Mouse (Mus musculus) intestine, embryonic 15.5 days (tissue): ENCODE measurements around the gene Fstl1. TPM values are rescaled to one million over a fixed set of nuclear protein-coding genes. Genes with fewer than 3 reads are reported as not detected.

ENCODE experiments used
- ATAC-seq: fragments of 200-750 bp; cut with Nextera tagmentation; 2 replicates; pipeline ENCODE4 v1.8.0; 2017; ENCODE audit warnings: moderate TSS enrichment, moderate library complexity
- H3K27ac ChIP-seq: fragments of 300-500 bp; sonication (generic); 2 replicates; pipeline ENCODE4 v1.5.1; 2015; ENCODE audit warnings: mild to moderate bottlenecking, inconsistent platforms
- H3K27me3 ChIP-seq: fragments of 300-500 bp; sonication (generic); replicated peaks from 2 replicates; pipeline ENCODE4 v1.6.1; 2015; ENCODE audit warnings: inconsistent platforms
- H3K36me3 ChIP-seq: fragments of 300-500 bp; sonication (generic); 2 replicates; pipeline ENCODE4 v1.6.1; 2015; ENCODE audit warnings: inconsistent platforms
- H3K4me1 ChIP-seq: fragments of 300-500 bp; sonication (generic); replicated peaks from 2 replicates; pipeline ENCODE4 v1.6.1; 2015; ENCODE audit warnings: inconsistent platforms
- H3K4me2 ChIP-seq: fragments of 300-500 bp; sonication (generic); replicated peaks from 2 replicates; pipeline ENCODE4 v1.6.1; 2015; ENCODE audit warnings: mild to moderate bottlenecking, inconsistent platforms
- H3K4me3 ChIP-seq: fragments of 300-500 bp; sonication (generic); replicated peaks from 2 replicates; pipeline ENCODE4 v1.5.1; 2015; ENCODE audit warnings: inconsistent platforms
- H3K9ac ChIP-seq: fragments of 300-500 bp; sonication (generic); 2 replicates; pipeline ENCODE4 v1.6.1; 2015; ENCODE audit warnings: inconsistent platforms
- H3K9me3 ChIP-seq: fragments of 300-500 bp; sonication (generic); 2 replicates; pipeline ENCODE4 v1.6.1; 2016; ENCODE audit warnings: inconsistent platforms
- WGBS: fragments of 180-500 bp; shearing (Covaris S2); methylation state at CpG from one replicate; pipeline ENCODE4 v1.1.7; 2015; 5-methylcytosine and 5-hydroxymethylcytosine counted together
- polyA plus RNA-seq: library from polyadenylated mRNA; unstranded; fragments of >200 nt; fragmentation: Nextera tagmentation; extraction: Ambion mirVana; gene quantifications from 2 replicates; pipeline ENCODE4 v1.2.1, GENCODE M21; 2015

Gene Fstl1
- 232 and 269 TPM in 2 replicates for polyA plus RNA-seq

- under 1% methylated on average over 51 of the region's 52 CpGs for WGBS
Observed at GRCm38 (mm10) chr16:37776860-37777651, at the start of gene Fstl1. Gene Fstl1 (plus strand): TSS chr16:37776873.

DNA sequence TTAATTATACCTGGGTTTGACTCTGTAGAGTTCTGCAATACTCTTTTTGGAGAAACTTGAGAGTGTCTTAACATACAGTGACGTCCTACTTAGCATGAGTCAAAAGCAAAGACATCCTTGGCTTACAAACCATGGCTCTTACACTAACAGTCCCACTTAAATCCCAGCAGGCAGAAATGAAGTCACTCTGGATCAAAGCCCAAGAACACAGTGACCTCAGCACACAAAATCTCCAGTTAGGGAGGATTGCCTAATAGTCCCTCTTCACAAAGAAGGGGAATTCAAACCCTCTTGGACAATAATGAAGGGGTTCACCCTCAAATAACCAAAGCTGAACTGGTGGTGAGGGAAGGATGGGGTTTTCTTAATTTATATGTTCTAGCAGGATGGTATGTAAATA lies 48.0 kb upstream of the Fstl1 start:
- no peak overlapping the region for H3K27ac ChIP-seq
- no peak overlapping the region for H3K4me2 ChIP-seq
- no peaks in the 10 kb centered on the region for H3K36me3 ChIP-seq
- H3K9me3 ChIP-seq: no peaks in the 10 kb centered on the region
- ATAC-seq: no peak
- no peak overlapping the region for H3K9ac ChIP-seq
- H3K4me3 ChIP-seq: no peak overlapping the region
- 60% methylated on average over 1 of the region's 1 CpGs for WGBS
- H3K27me3 ChIP-seq: no peaks in the 10 kb centered on the region
- no peaks in the 10 kb centered on the region for H3K4me1 ChIP-seq

More at GRCm38 (mm10) chr16:37776860-37777651, at the start of gene Fstl1:
- peak within 1 kb of the TSS; percentile 83 for H3K27ac ChIP-seq
- H3K9me3 ChIP-seq: no peaks in the 10 kb centered on the region
- peak; percentile 88 for ATAC-seq
- H3K4me3 ChIP-seq: peak within 1 kb of the TSS; percentile 68
- peak within 1 kb of the TSS; percentile 74 for H3K4me2 ChIP-seq
- peak within 1 kb of the TSS; percentile 77 for H3K9ac ChIP-seq
- 0 out of 2 replicates have a peak, but pooled peaks cover 2% of the 10 kb centered on the region for H3K27me3 ChIP-seq
- H3K4me1 ChIP-seq: 0 out of 2 replicates have a peak, but pooled peaks cover 11% of the 10 kb centered on the region
- H3K36me3 ChIP-seq: no peaks in the 10 kb centered on the region

GRCm38 (mm10) chr16:37729381-37730150 lies 47.1 kb upstream of the Fstl1 start:
- Histone ChIP-seq H3K36me3 (no peaks in the 10 kb centered on the region), H3K4me3 (no peak overlapping the region), H3K4me2 (no peak overlapping the region), H3K9me3 (no peaks in the 10 kb centered on the region), H3K9ac (no peak overlapping the region), H3K4me1 (no peaks in the 10 kb centered on the region), H3K27ac (no peak overlapping the region), H3K27me3 (no peaks in the 10 kb centered on the region)
- ATAC-seq: no peak
- WGBS: 55% methylated on average over 9 of the region's 9 CpGs

DNA sequence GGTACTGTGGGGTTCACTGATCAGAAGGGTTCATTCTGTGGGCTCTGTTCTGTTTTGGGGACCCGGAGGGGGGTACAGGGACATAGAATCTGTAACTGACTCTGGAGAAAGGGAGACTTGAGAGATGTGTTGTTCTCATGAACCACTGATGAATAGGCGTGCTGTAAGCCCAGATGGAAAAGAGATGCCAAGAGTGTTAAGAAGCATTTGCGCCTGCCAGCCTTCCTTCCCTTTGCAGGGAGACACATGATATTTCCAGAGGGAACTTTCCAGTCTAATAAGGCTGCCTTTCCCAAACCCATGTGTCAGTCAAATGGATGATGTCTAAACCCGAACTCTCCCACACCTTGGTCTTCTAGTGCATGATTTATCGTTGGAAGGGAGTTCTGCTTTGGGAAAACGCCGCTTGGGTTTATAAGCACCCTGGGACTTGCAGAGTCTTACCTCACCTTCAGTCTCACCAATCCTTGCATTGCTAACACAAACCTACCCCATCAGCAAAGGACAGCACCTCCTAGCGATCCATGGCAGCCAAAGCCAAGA lies 46.3 kb upstream of the Fstl1 start:
- H3K4me2 ChIP-seq: no peak overlapping the region
- H3K9me3 ChIP-seq: no peaks in the 10 kb centered on the region
- H3K27ac ChIP-seq: no peak overlapping the region
- H3K27me3 ChIP-seq: no peaks in the 10 kb centered on the region
- no peaks in the 10 kb centered on the region for H3K4me1 ChIP-seq
- 87% methylated on average over 8 of the region's 8 CpGs for WGBS
- no peak overlapping the region for H3K4me3 ChIP-seq
- no peaks in the 10 kb centered on the region for H3K36me3 ChIP-seq
- no peak for ATAC-seq
- H3K9ac ChIP-seq: no peak overlapping the region

DNA sequence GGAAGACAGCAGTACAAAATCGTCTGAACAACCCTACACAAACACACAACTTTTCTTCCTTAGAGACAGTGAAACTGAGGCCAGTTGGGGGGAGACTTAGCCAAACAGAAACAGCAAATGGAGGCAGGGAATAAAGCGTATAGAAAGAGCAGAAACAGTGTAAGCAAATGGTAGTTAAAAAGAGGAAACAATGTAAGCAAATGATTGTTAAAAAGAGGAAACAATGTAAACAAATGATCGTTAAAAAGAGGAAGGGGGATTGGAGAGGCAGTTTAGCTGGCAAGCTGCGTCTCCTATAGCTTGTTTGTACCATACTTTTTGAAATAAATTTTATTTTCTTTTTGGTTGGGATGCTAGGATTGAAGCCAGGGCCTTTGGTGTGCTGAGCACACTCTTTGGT lies 45.2 kb upstream of the Fstl1 start:
- Histone ChIP-seq H3K36me3 (no peaks in the 10 kb centered on the region), H3K4me1 (no peaks in the 10 kb centered on the region), H3K27ac (no peak overlapping the region), H3K4me2 (no peak overlapping the region), H3K27me3 (no peaks in the 10 kb centered on the region), H3K4me3 (no peak overlapping the region), H3K9ac (no peak overlapping the region), H3K9me3 (no peaks in the 10 kb centered on the region)
- 41% methylated on average over 4 of the region's 4 CpGs for WGBS
- ATAC-seq: no peak

GRCm38 (mm10) chr16:37732023-37732761 lies 44.5 kb upstream of the Fstl1 start:
- H3K9me3 ChIP-seq: no peaks in the 10 kb centered on the region
- 57% methylated on average over 7 of the region's 7 CpGs for WGBS
- H3K27ac ChIP-seq: 0 out of 2 replicates have a peak overlapping the region, but pooled peaks have one; percentile 51
- H3K9ac ChIP-seq: no peak overlapping the region
- H3K4me2 ChIP-seq: no peak overlapping the region
- no peaks in the 10 kb centered on the region for H3K36me3 ChIP-seq
- peak; percentile 65; the same call in 1 of the 2 replicates for ATAC-seq
- no peak overlapping the region for H3K4me3 ChIP-seq
- no peaks in the 10 kb centered on the region for H3K27me3 ChIP-seq
- no peaks in the 10 kb centered on the region for H3K4me1 ChIP-seq

- 81% methylated on average over 2 of the region's 2 CpGs for WGBS
- no peak overlapping the region for H3K4me2 ChIP-seq
- H3K9ac ChIP-seq: no peak overlapping the region
- H3K27ac ChIP-seq: no peak overlapping the region
- H3K4me1 ChIP-seq: no peaks in the 10 kb centered on the region
- H3K9me3 ChIP-seq: no peaks in the 10 kb centered on the region
- ATAC-seq: no peak
- no peaks in the 10 kb centered on the region for H3K36me3 ChIP-seq
- H3K4me3 ChIP-seq: no peak overlapping the region
- H3K27me3 ChIP-seq: no peaks in the 10 kb centered on the region
Observed at GRCm38 (mm10) chr16:37740076-37740475, 36.6 kb upstream of the Fstl1 start.

GRCm38 (mm10) chr16:37742266-37742665 lies 34.4 kb upstream of the Fstl1 start:
- H3K4me2 ChIP-seq: no peak overlapping the region
- no peaks in the 10 kb centered on the region for H3K4me1 ChIP-seq
- no peak for ATAC-seq
- no peaks in the 10 kb centered on the region for H3K9me3 ChIP-seq
- H3K9ac ChIP-seq: no peak overlapping the region
- peak overlapping the region; percentile 13; the same call in 1 of the 2 replicates for H3K27ac ChIP-seq
- WGBS: 48% methylated on average over 4 of the region's 4 CpGs
- no peaks in the 10 kb centered on the region for H3K36me3 ChIP-seq
- no peaks in the 10 kb centered on the region for H3K27me3 ChIP-seq
- H3K4me3 ChIP-seq: no peak overlapping the region

GRCm38 (mm10) chr16:37752876-37753275 lies 23.8 kb upstream of the Fstl1 start:
- H3K9me3 ChIP-seq: no peaks in the 10 kb centered on the region
- peak; percentile 55 for ATAC-seq
- no peak overlapping the region for H3K4me2 ChIP-seq
- no peaks in the 10 kb centered on the region for H3K36me3 ChIP-seq
- no peak overlapping the region for H3K4me3 ChIP-seq
- H3K27me3 ChIP-seq: no peaks in the 10 kb centered on the region
- H3K4me1 ChIP-seq: no peaks in the 10 kb centered on the region
- WGBS: 29% methylated on average over 2 of the region's 2 CpGs
- H3K27ac ChIP-seq: no peak overlapping the region
- H3K9ac ChIP-seq: no peak overlapping the region

DNA sequence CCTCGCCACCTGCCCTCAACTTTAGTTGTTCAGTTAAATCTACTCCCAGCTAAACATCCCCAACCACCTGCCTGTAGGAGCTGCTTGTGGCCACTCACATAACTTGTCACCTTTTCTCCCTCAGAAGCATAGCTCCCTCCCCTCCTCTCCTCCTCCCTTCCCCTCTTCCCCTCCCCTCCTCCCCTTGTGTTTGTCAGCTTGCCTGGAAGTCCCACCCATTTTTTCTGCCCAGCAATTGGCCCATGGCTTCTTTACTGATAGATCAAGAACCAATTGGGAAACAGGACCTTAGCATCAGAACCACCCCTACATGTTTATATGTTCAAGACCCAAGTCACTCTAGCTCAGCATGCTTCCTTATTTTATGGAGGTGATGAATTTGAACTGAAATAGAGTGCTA lies 22.9 kb upstream of the Fstl1 start:
- 0 out of 2 replicates have a peak, but pooled peaks have one; percentile 20 for ATAC-seq
- Histone ChIP-seq H3K9me3 (no peaks in the 10 kb centered on the region), H3K4me1 (no peaks in the 10 kb centered on the region), H3K36me3 (no peaks in the 10 kb centered on the region), H3K4me2 (no peak overlapping the region), H3K4me3 (no peak overlapping the region), H3K27me3 (no peaks in the 10 kb centered on the region), H3K27ac (no peak overlapping the region), H3K9ac (no peak overlapping the region)
- WGBS: 82% methylated on average over 1 of the region's 1 CpGs

DNA sequence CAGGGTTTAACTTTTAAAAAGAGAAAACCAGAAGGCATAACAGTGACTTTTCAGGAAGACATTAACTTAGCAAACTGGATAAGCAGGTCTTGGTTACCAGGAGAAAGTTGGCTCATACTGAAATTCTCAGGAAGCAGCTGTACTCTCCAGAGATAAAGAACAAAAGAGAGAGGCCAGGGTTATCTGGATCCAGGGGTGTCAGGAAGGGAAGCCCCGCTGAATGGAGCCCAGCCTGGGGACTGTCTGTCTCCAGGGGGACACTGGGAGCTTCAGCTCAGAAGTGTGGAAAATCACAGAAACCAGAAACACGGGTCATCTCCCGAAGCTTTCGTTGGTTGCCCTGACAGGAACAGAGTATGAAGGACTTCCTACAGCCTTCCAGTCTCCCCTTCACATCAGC lies 22.2 kb upstream of the Fstl1 start:
- Histone ChIP-seq H3K36me3 (no peaks in the 10 kb centered on the region), H3K27ac (peak overlapping the region; percentile 40; the same call in 1 of the 2 replicates), H3K9me3 (no peaks in the 10 kb centered on the region), H3K4me2 (no peak overlapping the region), H3K4me1 (no peaks in the 10 kb centered on the region), H3K27me3 (no peaks in the 10 kb centered on the region), H3K9ac (no peak overlapping the region), H3K4me3 (no peak overlapping the region)
- WGBS: 40% methylated on average over 4 of the region's 4 CpGs
- no peak for ATAC-seq

GRCm38 (mm10) chr16:37757223-37757622 lies 19.4 kb upstream of the Fstl1 start:
- 89% methylated on average over 2 of the region's 2 CpGs for WGBS
- H3K36me3 ChIP-seq: no peaks in the 10 kb centered on the region
- no peak for ATAC-seq
- H3K9me3 ChIP-seq: no peaks in the 10 kb centered on the region
- H3K4me3 ChIP-seq: no peak overlapping the region
- H3K27me3 ChIP-seq: no peaks in the 10 kb centered on the region
- no peak overlapping the region for H3K27ac ChIP-seq
- H3K4me1 ChIP-seq: no peaks in the 10 kb centered on the region
- H3K4me2 ChIP-seq: no peak overlapping the region
- H3K9ac ChIP-seq: no peak overlapping the region
